Mouse (Mus musculus) adipocyte (in vitro differentiated cells): ENCODE data around the gene Slc2a5.

Source experiments
- DNase-seq: peaks from one replicate; pipeline ENCODE4 v3.0.0-alpha.2; 2016; ENCODE audit warnings: low spot score

The Slc2a5 gene

GRCm38 (mm10) chr4:150102822-150103221, 16.3 kb upstream of the Slc2a5 start:
- no peak for DNase-seq

GRCm38 (mm10) chr4:150105671-150106070, 13.4 kb upstream of the Slc2a5 start:
- no peak for DNase-seq

GRCm38 (mm10) chr4:150106637-150107036, 12.4 kb upstream of the Slc2a5 start:
- DNase-seq: no peak

GRCm38 (mm10) chr4:150109636-150110035, 9.4 kb upstream of the Slc2a5 start:
- no peak for DNase-seq

GRCm38 (mm10) chr4:150110373-150110772, 8.7 kb upstream of the Slc2a5 start:
- DNase-seq: no peak

- peak; percentile 16 for DNase-seq
Observed at GRCm38 (mm10) chr4:150112867-150113266, 6.2 kb upstream of the Slc2a5 start.

GRCm38 (mm10) chr4:150114505-150115061, 4.5 kb upstream of the Slc2a5 start:
- no peak for DNase-seq

GRCm38 (mm10) chr4:150117311-150117710, 1.8 kb upstream of the Slc2a5 start:
- no peak for DNase-seq

GRCm38 (mm10) chr4:150118163-150118562, 920 bp upstream of the Slc2a5 start:
- no peak for DNase-seq

- no peak for DNase-seq
Observed at GRCm38 (mm10) chr4:150119640-150120039, 557 bp downstream of the Slc2a5 start.

GRCm38 (mm10) chr4:150120173-150120833, 1.2 kb downstream of the Slc2a5 start:
- no peak for DNase-seq

- DNase-seq: no peak
Observed at GRCm38 (mm10) chr4:150121430-150121829, 2.3 kb downstream of the Slc2a5 start.

- DNase-seq: no peak
Observed at GRCm38 (mm10) chr4:150122476-150122875, 3.4 kb downstream of the Slc2a5 start.

- DNase-seq: no peak
Observed at GRCm38 (mm10) chr4:150126373-150126772, 7.3 kb downstream of the Slc2a5 start.

- no peak for DNase-seq
Observed at GRCm38 (mm10) chr4:150127894-150128293, 8.8 kb downstream of the Slc2a5 start.

- no peak for DNase-seq
Observed at GRCm38 (mm10) chr4:150128571-150128970, 9.5 kb downstream of the Slc2a5 start.

- DNase-seq: no peak
Observed at GRCm38 (mm10) chr4:150130661-150131060, 11.6 kb downstream of the Slc2a5 start.

- no peak for DNase-seq
Observed at GRCm38 (mm10) chr4:150132692-150133271, 13.7 kb downstream of the Slc2a5 start.

- no peak for DNase-seq
Observed at GRCm38 (mm10) chr4:150135254-150135653, 16.2 kb downstream of the Slc2a5 start.

GRCm38 (mm10) chr4:150136693-150137092, 17.6 kb downstream of the Slc2a5 start:
- peak; percentile 60 for DNase-seq

- no peak for DNase-seq
Observed at GRCm38 (mm10) chr4:150137368-150138083, 18.4 kb downstream of the Slc2a5 start.

GRCm38 (mm10) chr4:150138084-150138543, 19.0 kb downstream of the Slc2a5 start:
- DNase-seq: peak; percentile 85

- DNase-seq: no peak
Observed at GRCm38 (mm10) chr4:150139090-150139489, 20.0 kb downstream of the Slc2a5 start.
